Mouse (Mus musculus) embryonic facial prominence, embryonic 13.5 days (tissue): ENCODE measurements at regions not wholly inside any gene's neighbourhood (a gene's known extent, or its start where the extent isn't known, plus 50 kb on each side); places are given as distances from the start of the nearest gene placed in this dataset.

ENCODE experiments used
- ATAC-seq: fragments of 200-750 bp; cut with Nextera tagmentation; 2 replicates; pipeline ENCODE4 v1.8.0; 2017; ENCODE audit warnings: low read depth; ENCODE audit not compliant: insufficient number of reproducible peaks, insufficient read depth, low FRiP score, low TSS enrichment
- H3K27ac ChIP-seq: fragments of 300-500 bp; sonication (generic); 2 replicates; pipeline ENCODE4 v1.5.1; 2015; ENCODE audit warnings: moderate library complexity, mild to moderate bottlenecking, inconsistent platforms
- H3K27me3 ChIP-seq: fragments of 300-500 bp; sonication (generic); 2 replicates; pipeline ENCODE4 v1.6.1; 2015; ENCODE audit warnings: mild to moderate bottlenecking, inconsistent platforms
- H3K36me3 ChIP-seq: fragments of 300-500 bp; sonication (generic); 2 replicates; pipeline ENCODE4 v1.6.1; 2015; ENCODE audit warnings: mild to moderate bottlenecking, inconsistent platforms
- H3K4me1 ChIP-seq: fragments of 300-500 bp; sonication (generic); 2 replicates; pipeline ENCODE4 v1.6.1; 2015; ENCODE audit warnings: inconsistent platforms
- H3K4me2 ChIP-seq: fragments of 300-500 bp; sonication (generic); 2 replicates; pipeline ENCODE4 v1.6.1; 2015; ENCODE audit warnings: moderate library complexity, mild to moderate bottlenecking, inconsistent platforms
- H3K4me3 ChIP-seq: fragments of 300-500 bp; sonication (generic); 2 replicates; pipeline ENCODE4 v1.5.1; 2015; ENCODE audit warnings: mild to moderate bottlenecking, inconsistent platforms
- H3K9ac ChIP-seq: fragments of 300-500 bp; sonication (generic); 2 replicates; pipeline ENCODE4 v1.6.1; 2015; ENCODE audit warnings: mild to moderate bottlenecking, inconsistent platforms
- H3K9me3 ChIP-seq: fragments of 300-500 bp; sonication (generic); 2 replicates; pipeline ENCODE4 v1.6.1; 2016; ENCODE audit warnings: inconsistent platforms
- WGBS: fragments of 180-500 bp; shearing (Covaris S2); methylation state at CpG from one replicate; pipeline ENCODE4 v1.1.7; 2015; ENCODE audit warnings: mixed read lengths; 5-methylcytosine and 5-hydroxymethylcytosine counted together

- no peak overlapping the region for H3K9ac ChIP-seq
- H3K9me3 ChIP-seq, result no peaks in the 10 kb centered on the region
- H3K4me3 ChIP-seq, result no peak overlapping the region
- H3K27me3 ChIP-seq, result no peaks in the 10 kb centered on the region
- no peak for ATAC-seq
- no peak overlapping the region for H3K4me2 ChIP-seq
- WGBS, result 65% methylated on average over 3 of the region's 3 CpGs
- 0 out of 2 replicates have a peak, but pooled peaks cover 6% of the 10 kb centered on the region for H3K4me1 ChIP-seq
- H3K27ac ChIP-seq, result no peak overlapping the region
- no peaks in the 10 kb centered on the region for H3K36me3 ChIP-seq
Observed at GRCm38 (mm10) chr2:75517096-75517495, 142.0 kb upstream of the Hnrnpa3 start.

DNA sequence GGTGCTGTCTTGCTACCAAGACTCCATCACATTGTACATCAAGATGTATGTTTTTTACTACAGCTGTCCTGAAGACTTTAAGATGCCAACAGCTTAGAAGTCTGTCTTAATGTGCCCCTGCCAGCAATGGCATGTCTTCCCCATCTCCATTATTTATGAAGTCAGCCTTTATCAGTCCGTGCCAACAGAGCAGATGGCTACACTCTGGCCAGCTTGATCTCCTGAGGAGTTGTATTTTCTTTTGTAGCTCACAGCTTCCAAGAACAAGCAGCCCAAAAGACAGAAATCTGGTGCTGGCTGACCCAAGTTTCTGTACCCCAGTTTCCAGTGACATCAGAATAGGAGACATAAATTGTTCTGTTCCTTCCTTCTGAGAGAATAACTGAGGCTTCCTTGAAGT is 140.5 kb upstream of the Hnrnpa3 start:
- H3K36me3 ChIP-seq, result no peaks in the 10 kb centered on the region
- ATAC-seq, result no peak
- H3K9me3 ChIP-seq, result no peaks in the 10 kb centered on the region
- WGBS, result 87% methylated on average over 1 of the region's 1 CpGs
- no peaks in the 10 kb centered on the region for H3K27me3 ChIP-seq
- no peak overlapping the region for H3K4me2 ChIP-seq
- H3K9ac ChIP-seq, result no peak overlapping the region
- no peak overlapping the region for H3K27ac ChIP-seq
- H3K4me3 ChIP-seq, result no peak overlapping the region
- 0 out of 2 replicates have a peak, but pooled peaks cover 6% of the 10 kb centered on the region for H3K4me1 ChIP-seq

DNA sequence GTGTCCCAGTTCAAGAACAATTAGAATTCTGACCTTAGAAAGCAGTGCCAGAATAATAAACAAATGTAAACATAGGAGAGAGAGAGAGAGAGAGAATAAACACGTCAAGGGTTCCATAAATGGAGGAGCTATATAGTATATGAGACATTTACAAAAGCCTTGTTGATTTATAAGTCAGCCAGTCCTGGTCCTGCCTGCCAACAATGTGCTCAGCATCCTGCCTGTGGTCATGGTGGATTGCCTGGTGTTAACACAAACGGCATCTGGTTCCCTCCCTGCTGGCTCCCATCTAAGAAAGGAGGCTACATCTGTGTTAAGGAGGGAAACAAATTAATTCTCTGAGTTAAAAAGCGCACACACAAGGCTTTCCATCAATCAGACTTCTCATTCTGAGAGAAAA is 133.5 kb upstream of the Hnrnpa3 start:
- H3K9me3 ChIP-seq, result no peaks in the 10 kb centered on the region
- H3K27ac ChIP-seq, result no peak overlapping the region
- H3K4me2 ChIP-seq, result no peak overlapping the region
- H3K36me3 ChIP-seq, result no peaks in the 10 kb centered on the region
- 47% methylated on average over 3 of the region's 3 CpGs for WGBS
- ATAC-seq, result no peak
- H3K27me3 ChIP-seq, result no peaks in the 10 kb centered on the region
- H3K9ac ChIP-seq, result no peak overlapping the region
- no peak overlapping the region for H3K4me3 ChIP-seq
- no peaks in the 10 kb centered on the region for H3K4me1 ChIP-seq

- H3K9me3 ChIP-seq, result no peaks in the 10 kb centered on the region
- no peak overlapping the region for H3K27ac ChIP-seq
- no peak overlapping the region for H3K4me3 ChIP-seq
- WGBS, result 75% methylated on average over 2 of the region's 2 CpGs
- no peaks in the 10 kb centered on the region for H3K36me3 ChIP-seq
- ATAC-seq, result no peak
- no peaks in the 10 kb centered on the region for H3K4me1 ChIP-seq
- H3K27me3 ChIP-seq, result no peaks in the 10 kb centered on the region
- H3K4me2 ChIP-seq, result no peak overlapping the region
- no peak overlapping the region for H3K9ac ChIP-seq
Observed at GRCm38 (mm10) chr2:75528706-75529105, 130.4 kb upstream of the Hnrnpa3 start.

DNA sequence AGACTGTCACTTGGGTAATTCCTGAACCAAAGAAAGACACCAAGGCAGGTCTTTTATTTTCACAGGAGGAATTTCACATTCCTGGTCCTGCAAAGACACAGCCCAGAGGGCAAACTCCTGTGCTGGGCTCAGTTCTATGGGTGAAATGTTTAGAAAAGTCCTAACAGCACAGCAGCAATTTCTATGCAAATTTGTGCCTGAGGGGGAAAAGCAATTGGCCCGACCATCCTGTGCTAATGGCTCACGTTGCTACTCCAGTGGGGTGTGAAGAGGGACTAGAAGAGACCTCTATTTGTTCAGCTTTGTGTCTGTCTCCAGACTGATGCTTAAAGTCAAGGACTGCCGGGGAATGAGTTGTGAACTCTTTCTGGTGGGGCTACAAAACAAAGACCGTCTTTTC is 120.9 kb upstream of the Hnrnpa3 start:
- no peak overlapping the region for H3K9ac ChIP-seq
- no peak overlapping the region for H3K4me2 ChIP-seq
- no peak for ATAC-seq
- 21% methylated on average over 4 of the region's 4 CpGs for WGBS
- H3K27ac ChIP-seq, result no peak overlapping the region
- H3K4me1 ChIP-seq, result no peaks in the 10 kb centered on the region
- H3K36me3 ChIP-seq, result no peaks in the 10 kb centered on the region
- H3K27me3 ChIP-seq, result no peaks in the 10 kb centered on the region
- no peak overlapping the region for H3K4me3 ChIP-seq
- H3K9me3 ChIP-seq, result no peaks in the 10 kb centered on the region

DNA sequence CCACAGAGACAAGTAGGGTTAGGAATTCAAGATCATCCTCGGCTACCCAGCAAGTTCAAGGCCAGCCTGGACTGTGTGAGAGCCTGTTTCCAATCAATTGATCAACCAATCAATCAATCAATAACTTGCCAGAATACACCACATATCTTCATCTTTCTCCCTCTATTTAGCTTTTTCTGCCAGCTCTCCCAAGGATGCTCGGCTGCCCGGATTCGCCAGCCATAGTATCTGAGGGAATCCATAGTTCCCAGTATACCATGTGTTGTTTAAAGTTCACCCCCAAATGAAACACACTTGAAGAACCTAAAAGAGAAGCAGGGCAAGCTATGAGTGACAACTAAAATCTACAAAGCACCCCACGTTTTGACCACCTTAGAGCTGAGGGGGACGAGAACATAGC is 119.3 kb upstream of the Hnrnpa3 start:
- no peak overlapping the region for H3K27ac ChIP-seq
- no peak for ATAC-seq
- WGBS, result 94% methylated on average over 6 of the region's 6 CpGs

DNA sequence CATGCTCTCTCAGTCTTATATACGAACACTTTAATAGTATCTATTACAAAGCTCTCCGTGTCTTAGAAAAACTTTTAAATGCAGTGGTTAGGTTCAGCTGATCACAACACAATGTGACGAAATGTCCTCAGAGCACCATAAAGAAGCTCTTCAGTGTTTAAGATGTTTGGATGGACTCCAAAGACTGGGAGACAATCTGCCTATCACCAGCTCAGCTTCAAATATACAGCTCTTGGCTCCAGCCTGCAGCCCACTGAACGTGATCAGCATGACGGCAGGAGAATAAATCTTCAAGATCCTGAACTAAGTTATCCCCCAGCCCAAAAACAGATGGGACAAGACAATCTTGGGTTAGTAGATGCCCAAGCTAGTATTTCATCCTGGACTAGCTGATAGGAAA is 116.7 kb upstream of the Hnrnpa3 start:
- 72% methylated on average over 5 of the region's 5 CpGs for WGBS

More for the DNA sequence above, 119.3 kb upstream of the Hnrnpa3 start:
- Histone ChIP-seq H3K36me3 (no peaks in the 10 kb centered on the region), H3K27me3 (no peaks in the 10 kb centered on the region), H3K4me1 (no peaks in the 10 kb centered on the region), H3K4me2 (no peak overlapping the region), H3K9me3 (no peaks in the 10 kb centered on the region), H3K4me3 (no peak overlapping the region), H3K9ac (no peak overlapping the region)

GRCm38 (mm10) chr2:75542781-75543180 is 116.3 kb upstream of the Hnrnpa3 start:
- WGBS, result 60% methylated on average over 5 of the region's 5 CpGs
- ATAC-seq, result no peak
- H3K36me3 ChIP-seq, result no peaks in the 10 kb centered on the region
- no peaks in the 10 kb centered on the region for H3K4me1 ChIP-seq
- H3K27me3 ChIP-seq, result no peaks in the 10 kb centered on the region
- H3K4me3 ChIP-seq, result no peak overlapping the region
- H3K4me2 ChIP-seq, result no peak overlapping the region
- H3K27ac ChIP-seq, result no peak overlapping the region
- no peaks in the 10 kb centered on the region for H3K9me3 ChIP-seq
- no peak overlapping the region for H3K9ac ChIP-seq

More for the DNA sequence above, 116.7 kb upstream of the Hnrnpa3 start:
- H3K9me3 ChIP-seq, result no peaks in the 10 kb centered on the region
- no peaks in the 10 kb centered on the region for H3K4me1 ChIP-seq
- H3K4me2 ChIP-seq, result no peak overlapping the region
- no peak for ATAC-seq
- H3K4me3 ChIP-seq, result no peak overlapping the region
- H3K36me3 ChIP-seq, result no peaks in the 10 kb centered on the region
- no peaks in the 10 kb centered on the region for H3K27me3 ChIP-seq
- H3K27ac ChIP-seq, result no peak overlapping the region
- no peak overlapping the region for H3K9ac ChIP-seq

GRCm38 (mm10) chr2:75545971-75546370 is 113.1 kb upstream of the Hnrnpa3 start:
- Histone ChIP-seq H3K36me3 (no peaks in the 10 kb centered on the region), H3K4me3 (no peak overlapping the region), H3K4me2 (no peak overlapping the region), H3K9ac (no peak overlapping the region), H3K27ac (no peak overlapping the region), H3K9me3 (no peaks in the 10 kb centered on the region), H3K4me1 (peaks cover 4% of the 10 kb centered on the region; the same call in 1 of the 2 replicates), H3K27me3 (no peaks in the 10 kb centered on the region)
- no peak for ATAC-seq
- 89% methylated on average over 7 of the region's 7 CpGs for WGBS

DNA sequence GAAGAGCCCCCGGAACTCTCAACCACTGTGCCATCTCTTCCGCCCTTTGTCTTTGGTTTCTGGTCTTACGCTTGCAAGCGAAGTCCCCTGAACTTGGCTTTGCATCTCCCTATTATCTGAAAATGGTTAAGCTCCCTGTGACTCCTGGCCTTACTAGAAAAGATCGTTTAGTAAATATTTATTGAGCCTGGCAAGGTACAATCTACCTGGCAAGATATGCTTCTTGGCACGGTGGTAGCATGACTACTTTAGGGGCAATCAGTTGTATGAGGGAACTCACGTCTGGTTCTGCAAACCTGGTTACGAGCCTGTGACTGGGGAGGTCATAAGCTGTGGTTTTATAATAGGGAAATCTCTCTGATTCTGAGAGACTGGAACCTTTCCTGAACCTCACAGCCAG is 103.4 kb upstream of the Hnrnpa3 start:
- no peaks in the 10 kb centered on the region; the same call in 1 of the 2 replicates for H3K4me1 ChIP-seq
- H3K9ac ChIP-seq, result no peak overlapping the region
- no peak overlapping the region for H3K27ac ChIP-seq
- no peak for ATAC-seq
- H3K9me3 ChIP-seq, result no peaks in the 10 kb centered on the region
- no peaks in the 10 kb centered on the region for H3K27me3 ChIP-seq
- no peaks in the 10 kb centered on the region for H3K36me3 ChIP-seq
- 90% methylated on average over 8 of the region's 8 CpGs for WGBS
- no peak overlapping the region for H3K4me2 ChIP-seq
- H3K4me3 ChIP-seq, result no peak overlapping the region

DNA sequence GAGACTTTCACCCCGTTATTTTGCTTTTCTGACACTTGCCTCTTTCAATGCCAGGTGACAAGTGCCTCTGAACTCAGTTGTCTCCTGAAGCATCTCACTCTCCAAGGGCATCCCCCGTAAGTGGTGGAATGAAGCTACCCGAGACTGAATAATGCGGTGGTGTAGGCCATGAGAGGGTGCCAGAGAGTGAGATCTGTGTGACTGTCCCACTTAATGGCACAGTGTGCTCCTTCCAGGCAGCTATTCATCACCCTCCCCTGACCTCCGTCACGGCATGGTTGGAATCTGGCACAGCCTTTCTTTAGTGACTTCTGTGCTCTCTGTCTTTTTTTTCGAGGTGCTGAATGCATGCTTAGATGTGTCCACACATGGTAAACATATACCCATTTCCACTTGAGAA is 102.3 kb upstream of the Hnrnpa3 start:
- no peak overlapping the region for H3K4me2 ChIP-seq
- H3K9ac ChIP-seq, result no peak overlapping the region
- H3K27me3 ChIP-seq, result no peaks in the 10 kb centered on the region
- H3K36me3 ChIP-seq, result no peaks in the 10 kb centered on the region
- no peaks in the 10 kb centered on the region; the same call in 1 of the 2 replicates for H3K4me1 ChIP-seq
- 65% methylated on average over 7 of the region's 7 CpGs for WGBS
- ATAC-seq, result no peak
- no peak overlapping the region for H3K27ac ChIP-seq
- no peaks in the 10 kb centered on the region for H3K9me3 ChIP-seq
- no peak overlapping the region for H3K4me3 ChIP-seq

DNA sequence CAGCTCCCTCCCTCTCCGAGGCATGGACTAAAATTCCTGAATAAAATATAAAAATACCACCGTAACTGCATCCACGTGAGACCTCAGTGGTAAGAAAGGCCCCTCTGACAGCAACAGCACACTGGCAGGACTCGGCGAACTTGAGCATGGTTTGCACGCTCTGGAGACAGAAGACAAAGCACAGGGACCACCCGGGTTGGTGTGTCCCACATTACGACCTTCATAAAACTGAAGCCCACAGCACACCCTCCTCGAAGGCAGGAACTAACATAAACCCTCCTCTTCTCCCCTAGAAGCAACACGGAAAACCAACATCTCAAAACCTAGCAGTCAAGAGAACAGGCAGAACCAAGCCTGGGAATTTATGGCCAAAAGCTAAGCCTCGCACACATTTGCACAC is 101.7 kb upstream of the Hnrnpa3 start:
- ATAC-seq, result no peak
- no peaks in the 10 kb centered on the region for H3K9me3 ChIP-seq
- H3K27me3 ChIP-seq, result no peaks in the 10 kb centered on the region
- WGBS, result 61% methylated on average over 11 of the region's 11 CpGs
- no peak overlapping the region for H3K9ac ChIP-seq
- no peak overlapping the region for H3K27ac ChIP-seq
- no peaks in the 10 kb centered on the region for H3K36me3 ChIP-seq
- no peak overlapping the region for H3K4me3 ChIP-seq
- H3K4me1 ChIP-seq, result no peaks in the 10 kb centered on the region; the same call in 1 of the 2 replicates
- no peak overlapping the region for H3K4me2 ChIP-seq

DNA sequence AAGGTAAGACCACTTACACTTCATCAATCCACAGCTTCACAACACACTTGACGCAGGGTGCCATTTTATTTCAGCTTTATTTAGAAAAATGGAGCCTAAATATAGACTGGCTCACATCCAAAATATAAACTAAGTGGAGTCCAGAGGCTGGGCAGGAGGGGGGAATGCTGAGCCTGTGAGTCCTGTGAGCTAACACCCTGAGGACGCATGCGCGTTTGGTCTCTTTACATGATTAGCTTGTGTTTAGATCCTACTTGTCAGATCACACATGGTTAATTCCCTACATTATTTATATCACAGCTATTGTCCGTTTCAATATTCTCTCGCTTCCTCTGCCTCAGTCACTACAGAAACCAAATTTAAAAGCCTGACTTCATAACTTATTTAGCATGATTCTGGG is 99.1 kb upstream of the Hnrnpa3 start:
- no peaks in the 10 kb centered on the region for H3K9me3 ChIP-seq
- H3K9ac ChIP-seq, result no peak overlapping the region
- H3K4me3 ChIP-seq, result no peak overlapping the region
- H3K4me2 ChIP-seq, result no peak overlapping the region
- no peaks in the 10 kb centered on the region for H3K36me3 ChIP-seq
- H3K4me1 ChIP-seq, result no peaks in the 10 kb centered on the region; the same call in 1 of the 2 replicates
- H3K27me3 ChIP-seq, result no peaks in the 10 kb centered on the region
- WGBS, result 68% methylated on average over 6 of the region's 6 CpGs
- no peak overlapping the region for H3K27ac ChIP-seq
- ATAC-seq, result no peak
